Mouse (Mus musculus): ENCODE measurements around the gene Snrpf.

DNA sequence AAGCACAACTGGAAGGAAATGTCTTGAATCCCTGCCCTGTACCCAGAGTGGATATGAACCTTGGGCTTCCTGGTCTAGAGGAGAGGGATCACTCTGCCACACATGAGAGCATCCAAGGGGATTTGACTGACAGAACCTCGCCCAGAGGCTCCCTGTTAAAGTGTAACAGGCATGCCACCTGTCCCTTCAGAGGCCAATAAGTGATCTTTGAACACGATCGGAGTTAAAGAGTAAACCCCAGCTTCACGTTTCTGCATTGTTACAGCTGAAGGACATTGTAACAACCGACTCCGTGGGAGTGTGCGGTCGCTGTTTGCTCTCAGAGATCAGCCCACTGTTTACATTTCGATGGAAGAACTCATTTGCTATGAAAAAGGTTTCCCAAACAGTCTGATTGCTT is 34.2 kb upstream of the Snrpf start:
- TF ChIP-seq CTCF (IDR thresholded peaks at IDR 0.05; ENCODE audit: borderline replicate concordance, insufficient read depth, low read depth, low read length) (no peak), POLR2A (IDR thresholded peaks at IDR 0.05; ENCODE audit: borderline replicate concordance, insufficient read depth, low read length) (no peak)
